Mouse (Mus musculus) stomach, embryonic 14.5 days (tissue): Measurements from ENCODE around the gene Pllp. TPM values are rescaled to one million over a fixed set of nuclear protein-coding genes. Genes with fewer than 3 reads are reported as not detected.

ENCODE experiments used
- ATAC-seq: fragments of 200-750 bp; cut with Nextera tagmentation; 2 replicates; pipeline ENCODE4 v1.8.0; 2017; ENCODE audit warnings: low read depth, moderate TSS enrichment; ENCODE audit not compliant: insufficient number of reproducible peaks, insufficient read depth, low FRiP score
- H3K27ac ChIP-seq: fragments of 300-500 bp; sonication (generic); 2 replicates; pipeline ENCODE4 v1.5.1; 2014; ENCODE audit warnings: mild to moderate bottlenecking, low read length, moderate library complexity, mixed read lengths
- H3K27me3 ChIP-seq: fragments of 300-500 bp; sonication (generic); 2 replicates; pipeline ENCODE4 v1.6.1; 2014; ENCODE audit warnings: low read length, control low read depth, mixed read lengths; ENCODE audit not compliant: control insufficient read depth, insufficient read depth
- H3K36me3 ChIP-seq: fragments of 300-500 bp; sonication (generic); 2 replicates; pipeline ENCODE4 v1.6.1; 2014; ENCODE audit warnings: mild to moderate bottlenecking, control low read depth, low read length, moderate library complexity, mixed read lengths; ENCODE audit not compliant: control insufficient read depth, insufficient read depth
- H3K4me1 ChIP-seq: fragments of 300-500 bp; sonication (generic); 2 replicates; pipeline ENCODE4 v1.6.1; 2014; ENCODE audit warnings: low read length, control low read depth, mixed read lengths; ENCODE audit not compliant: control insufficient read depth, insufficient read depth
- H3K4me2 ChIP-seq: fragments of 300-500 bp; sonication (generic); replicated peaks from 2 replicates; pipeline ENCODE4 v1.6.1; 2014; ENCODE audit warnings: low read depth, low read length, control low read depth
- H3K4me3 ChIP-seq: fragments of 300-500 bp; sonication (generic); 2 replicates; pipeline ENCODE4 v1.5.1; 2014; ENCODE audit warnings: low read depth, low read length, control low read depth
- H3K9ac ChIP-seq: fragments of 300-500 bp; sonication (generic); replicated peaks from 2 replicates; pipeline ENCODE4 v1.6.1; 2014; ENCODE audit warnings: low read depth, mild to moderate bottlenecking, control low read depth, low read length, moderate library complexity, mixed read lengths
- H3K9me3 ChIP-seq: fragments of 300-500 bp; sonication (generic); 2 replicates; pipeline ENCODE4 v1.6.1; 2016; ENCODE audit warnings: low read depth, low read length, control low read depth; ENCODE audit not compliant: control insufficient read depth
- WGBS: fragments of 180-500 bp; shearing (Covaris S2); extraction: QIAGEN DNeasy Blood & Tissue Kit; methylation state at CpG from one replicate; pipeline ENCODE4 v1.1.7; 2014; 5-methylcytosine and 5-hydroxymethylcytosine counted together
- polyA plus RNA-seq: library from polyadenylated mRNA; unstranded; fragments of >200 nt; fragmentation: Nextera tagmentation; extraction: Ambion mirVana; gene quantifications from 2 replicates; pipeline ENCODE4 v1.2.1, GENCODE M21; 2014

Pllp gene
- polyA plus RNA-seq, 1 experiment from 2014 or later, result 65.6 TPM

DNA sequence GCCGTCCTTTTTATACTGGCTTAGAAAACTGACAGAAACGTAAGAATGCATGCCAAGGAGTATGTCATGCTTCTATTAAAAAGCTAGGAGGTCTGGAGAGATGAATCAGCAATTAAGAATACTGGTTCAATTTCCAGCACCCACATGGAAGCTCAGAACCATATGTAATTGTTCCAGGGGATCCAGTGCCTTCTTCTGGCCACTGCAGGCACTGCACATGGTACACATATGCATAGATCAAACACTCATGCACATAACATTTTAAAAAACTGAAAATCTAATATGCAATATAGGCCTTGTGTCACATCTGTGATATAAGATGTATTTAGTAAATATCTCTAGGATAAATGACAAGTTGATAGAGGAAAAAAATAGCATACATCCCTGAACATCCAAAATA, 38.0 kb downstream of the Pllp start:
- H3K4me3 ChIP-seq, result no peak overlapping the region
- H3K9me3 ChIP-seq, result no peaks in the 10 kb centered on the region
- 89% methylated on average over 2 of the region's 2 CpGs for WGBS
- H3K9ac ChIP-seq, result no peak overlapping the region
- peaks cover 24% of the 10 kb centered on the region for H3K36me3 ChIP-seq
- H3K4me2 ChIP-seq, result no peak overlapping the region
- no peak for ATAC-seq
- H3K27me3 ChIP-seq, result no peaks in the 10 kb centered on the region
- no peak overlapping the region for H3K27ac ChIP-seq
- H3K4me1 ChIP-seq, result no peaks in the 10 kb centered on the region

DNA sequence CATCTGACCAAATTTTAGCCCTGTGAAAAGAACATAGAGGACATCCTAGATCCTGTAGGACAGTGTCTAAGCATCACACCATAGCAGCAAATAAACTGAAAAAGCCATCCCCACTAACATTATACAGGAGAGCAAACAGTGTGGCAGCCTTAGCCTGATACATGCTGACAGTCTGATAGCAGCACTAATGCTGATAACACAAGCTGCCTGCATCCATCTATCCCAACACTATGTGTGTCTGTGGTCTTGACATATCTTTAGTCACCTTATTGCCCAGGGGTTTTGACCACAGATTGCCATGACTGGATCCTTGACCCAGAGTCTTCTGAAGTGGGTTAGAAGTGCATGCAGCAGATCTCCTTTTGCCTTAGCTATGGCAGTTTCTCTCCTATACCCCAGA, 41.1 kb downstream of the Pllp start:
- H3K9me3 ChIP-seq, result no peaks in the 10 kb centered on the region
- peaks cover 27% of the 10 kb centered on the region for H3K36me3 ChIP-seq
- H3K4me1 ChIP-seq, result no peaks in the 10 kb centered on the region
- H3K27me3 ChIP-seq, result no peaks in the 10 kb centered on the region
- H3K9ac ChIP-seq, result no peak overlapping the region
- no peak overlapping the region for H3K4me3 ChIP-seq
- H3K27ac ChIP-seq, result no peak overlapping the region
- H3K4me2 ChIP-seq, result no peak overlapping the region
- no peak for ATAC-seq

DNA sequence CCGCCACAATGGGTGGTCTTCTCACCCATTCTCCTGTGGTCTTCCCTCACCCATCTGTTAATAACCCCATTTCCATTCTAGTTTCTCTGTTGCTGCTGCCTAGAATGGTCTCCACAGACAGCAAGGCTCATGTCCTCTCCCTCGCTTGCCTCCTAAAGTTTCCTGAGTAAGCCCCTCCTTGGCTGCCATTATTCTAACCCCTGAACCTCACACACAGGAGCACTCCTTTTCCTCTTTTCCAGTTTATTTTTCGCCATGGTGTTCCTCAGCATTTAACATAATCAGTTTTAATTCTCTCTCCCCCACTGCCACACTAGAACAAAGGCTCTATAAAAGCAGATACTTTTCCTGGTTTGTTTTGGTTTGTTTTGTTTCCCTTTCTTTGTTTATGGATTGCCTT, 43.1 kb downstream of the Pllp start:
- 92% methylated on average over 3 of the region's 3 CpGs for WGBS
- no peak overlapping the region for H3K9ac ChIP-seq
- no peaks in the 10 kb centered on the region for H3K27me3 ChIP-seq
- no peak overlapping the region for H3K27ac ChIP-seq
- no peak overlapping the region for H3K4me3 ChIP-seq
- no peaks in the 10 kb centered on the region for H3K4me1 ChIP-seq
- H3K4me2 ChIP-seq, result no peak overlapping the region
- no peak for ATAC-seq
- H3K36me3 ChIP-seq, result peaks cover 25% of the 10 kb centered on the region
- H3K9me3 ChIP-seq, result no peaks in the 10 kb centered on the region

DNA sequence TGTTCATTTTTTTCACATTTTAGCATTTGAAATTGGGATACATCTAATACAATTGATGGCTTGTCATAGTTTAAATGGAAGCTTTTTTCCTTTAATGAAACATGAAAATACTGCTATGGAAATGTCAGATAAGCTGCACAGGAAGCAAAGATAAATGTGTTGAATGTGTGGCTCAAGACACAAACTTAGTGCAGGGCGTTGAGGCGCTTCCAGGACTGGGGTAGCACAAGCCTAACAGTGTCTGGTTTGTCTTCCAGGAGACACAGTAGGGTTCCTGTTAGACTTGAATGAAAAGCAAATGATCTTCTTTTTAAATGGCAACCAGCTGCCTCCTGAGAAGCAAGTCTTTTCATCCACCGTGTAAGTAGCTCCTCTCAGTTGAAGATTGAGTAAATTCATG, 46.6 kb downstream of the Pllp start:
- Histone ChIP-seq H3K4me2 (no peak overlapping the region), H3K27me3 (no peaks in the 10 kb centered on the region), H3K4me1 (no peaks in the 10 kb centered on the region), H3K27ac (no peak overlapping the region), H3K4me3 (no peak overlapping the region), H3K36me3 (peaks cover 38% of the 10 kb centered on the region), H3K9ac (no peak overlapping the region), H3K9me3 (no peaks in the 10 kb centered on the region)
- 78% methylated on average over 3 of the region's 3 CpGs for WGBS
- no peak for ATAC-seq

DNA sequence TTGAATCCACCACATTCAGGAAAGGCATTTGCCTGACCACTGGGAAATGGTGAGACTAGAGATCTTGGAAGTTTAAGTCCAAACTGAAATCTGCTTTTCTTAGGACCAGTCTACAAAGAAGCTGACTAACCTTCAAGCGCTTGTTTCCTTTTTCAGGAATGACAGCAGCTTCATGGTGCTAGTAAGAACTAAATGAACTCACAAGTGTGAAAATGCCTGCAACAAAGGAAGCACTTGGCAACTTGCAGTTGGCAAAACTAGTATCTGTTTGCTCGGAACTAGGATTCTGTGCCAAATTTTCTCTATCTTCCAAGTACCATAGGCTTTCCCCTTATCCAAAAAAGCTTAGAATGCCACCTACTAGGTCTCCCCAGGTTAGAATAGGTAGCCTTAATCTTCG, 49.9 kb downstream of the Pllp start:
- Histone ChIP-seq H3K27ac (no peak overlapping the region), H3K9ac (no peak overlapping the region), H3K27me3 (no peaks in the 10 kb centered on the region), H3K36me3 (peaks cover 44% of the 10 kb centered on the region), H3K4me2 (no peak overlapping the region), H3K4me3 (no peak overlapping the region), H3K9me3 (no peaks in the 10 kb centered on the region), H3K4me1 (no peaks in the 10 kb centered on the region)
- no peak for ATAC-seq
- WGBS, result 93% methylated on average over 3 of the region's 3 CpGs

DNA sequence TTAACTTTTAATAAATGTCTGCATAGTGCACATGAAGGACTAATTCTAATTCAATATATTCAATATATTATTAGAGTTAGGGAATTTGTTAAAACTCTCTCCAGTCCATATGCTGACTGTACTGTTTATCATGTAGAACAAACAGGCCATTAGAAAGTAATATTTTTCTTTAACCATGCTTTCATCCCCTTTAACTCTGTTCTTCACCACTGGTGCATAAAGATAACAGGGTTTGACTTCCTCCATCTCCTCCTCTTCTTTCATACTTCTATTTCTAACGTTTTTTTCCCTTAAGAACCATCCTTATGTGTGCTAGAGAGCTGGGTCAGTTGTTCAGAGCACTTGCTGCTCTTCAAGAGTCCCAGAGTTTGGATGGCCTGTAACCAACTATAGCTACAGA, 50.9 kb downstream of the Pllp start:
- peaks cover 51% of the 10 kb centered on the region for H3K36me3 ChIP-seq
- no peak overlapping the region for H3K4me2 ChIP-seq
- H3K27ac ChIP-seq, result no peak overlapping the region
- H3K27me3 ChIP-seq, result no peaks in the 10 kb centered on the region
- no peak overlapping the region for H3K9ac ChIP-seq
- H3K4me1 ChIP-seq, result no peaks in the 10 kb centered on the region
- H3K9me3 ChIP-seq, result no peaks in the 10 kb centered on the region
- no peak overlapping the region for H3K4me3 ChIP-seq
- no peak for ATAC-seq
- 42% methylated on average over 1 of the region's 1 CpGs for WGBS

DNA sequence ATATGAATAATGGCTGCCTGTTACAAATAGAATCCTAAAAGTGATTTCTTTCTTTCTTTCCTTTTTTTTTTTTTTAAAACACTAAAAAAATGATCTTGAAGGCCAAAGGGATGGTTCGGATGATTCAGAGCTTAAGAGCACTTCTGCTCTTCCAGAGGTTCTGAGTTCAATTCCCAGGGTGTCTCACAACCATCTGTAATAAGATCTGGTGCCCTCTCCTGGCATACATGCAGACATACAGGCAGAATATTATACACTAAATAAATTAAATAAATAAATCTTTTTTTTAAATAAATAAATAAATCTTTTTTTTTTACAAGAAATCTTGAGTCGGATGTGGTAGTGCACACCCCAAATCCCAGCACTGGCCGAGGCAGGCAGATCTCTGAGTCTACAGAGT, 54.1 kb downstream of the Pllp start:
- Histone ChIP-seq H3K36me3 (peaks cover 70% of the 10 kb centered on the region), H3K4me2 (no peak overlapping the region), H3K27ac (no peak overlapping the region), H3K4me3 (no peak overlapping the region), H3K27me3 (no peaks in the 10 kb centered on the region), H3K4me1 (no peaks in the 10 kb centered on the region), H3K9me3 (no peaks in the 10 kb centered on the region), H3K9ac (no peak overlapping the region)
- ATAC-seq, result no peak
- 87% methylated on average over 3 of the region's 3 CpGs for WGBS

DNA sequence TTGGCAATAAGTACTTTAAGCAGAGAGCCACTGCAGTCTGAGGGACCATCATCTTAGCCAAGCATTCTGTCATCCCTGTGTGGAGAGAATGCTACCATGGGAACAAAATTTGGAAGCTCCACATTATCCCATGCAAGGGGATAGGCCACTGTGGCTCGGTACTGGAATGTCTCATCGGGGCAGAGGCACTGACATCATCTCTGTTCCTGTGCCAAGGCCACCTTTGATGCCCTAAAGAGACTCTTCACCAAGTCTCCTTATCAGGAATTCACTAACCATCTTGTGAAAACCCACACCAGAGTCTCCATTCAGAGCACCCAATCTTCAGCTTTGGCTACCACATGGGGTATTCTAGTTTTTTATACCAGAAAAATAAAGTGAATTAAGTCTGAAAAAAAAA, 54.9 kb downstream of the Pllp start:
- H3K4me2 ChIP-seq, result no peak overlapping the region
- ATAC-seq, result no peak
- H3K36me3 ChIP-seq, result peaks cover 67% of the 10 kb centered on the region
- no peak overlapping the region for H3K27ac ChIP-seq
- WGBS, result 98% methylated on average over 2 of the region's 2 CpGs
- no peaks in the 10 kb centered on the region for H3K4me1 ChIP-seq
- H3K9ac ChIP-seq, result no peak overlapping the region
- no peaks in the 10 kb centered on the region for H3K27me3 ChIP-seq
- H3K9me3 ChIP-seq, result no peaks in the 10 kb centered on the region
- no peak overlapping the region for H3K4me3 ChIP-seq

DNA sequence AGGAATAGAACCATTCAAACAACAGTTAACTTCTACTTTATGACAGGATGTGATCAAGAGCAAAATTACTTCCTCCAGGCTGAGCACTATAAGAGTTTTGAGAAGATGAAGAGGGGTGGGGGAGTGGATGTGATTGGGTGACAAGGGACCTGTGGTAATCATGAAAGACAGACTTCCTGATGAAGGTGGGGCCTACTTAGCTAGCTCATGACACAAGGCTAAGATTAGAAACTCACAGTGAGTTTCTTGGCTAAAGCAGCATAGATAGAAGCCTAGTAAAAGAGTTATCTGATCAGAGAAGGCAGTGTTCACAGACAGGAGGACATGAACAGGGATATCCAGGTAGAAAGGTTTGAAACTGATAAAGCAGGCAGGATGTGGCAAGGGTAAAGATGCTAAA, 61.9 kb downstream of the Pllp start:
- no peak overlapping the region for H3K4me2 ChIP-seq
- no peak overlapping the region for H3K27ac ChIP-seq
- no peak overlapping the region for H3K4me3 ChIP-seq
- no peak overlapping the region for H3K9ac ChIP-seq
- H3K4me1 ChIP-seq, result no peaks in the 10 kb centered on the region
- H3K36me3 ChIP-seq, result peaks cover 47% of the 10 kb centered on the region
- H3K27me3 ChIP-seq, result no peaks in the 10 kb centered on the region
- no peaks in the 10 kb centered on the region for H3K9me3 ChIP-seq
- ATAC-seq, result no peak
